Mouse (Mus musculus) spleen, adult 2 months (tissue): Measurements from ENCODE around the gene Angel2. TPM values are rescaled to one million over a fixed set of nuclear protein-coding genes. Genes with fewer than 3 reads are reported as not detected.

Source experiments
- DNase-seq, 2 experiments: peaks; one replicate each; pipeline versions ENCODE4 v3.0.0 to v3.0.0-alpha.2; 2012 to 2021; ENCODE audit warnings: low spot score in 2 of 2, low read depth in 1 of 2
- H3K27ac ChIP-seq: fragments of 200-500 bp; 2 replicates; pipeline ENCODE4 v1.5.1; 2012; ENCODE audit warnings: low read length, inconsistent platforms; ENCODE audit not compliant: insufficient read depth
- H3K27me3 ChIP-seq: fragments of 200-500 bp; 2 replicates; pipeline ENCODE4 v1.6.1; 2012; ENCODE audit warnings: mild to moderate bottlenecking, moderate library complexity, low read length, inconsistent platforms; ENCODE audit not compliant: control insufficient read depth, insufficient read depth
- H3K36me3 ChIP-seq: fragments of 200-500 bp; 2 replicates; pipeline ENCODE4 v1.6.1; 2012; ENCODE audit warnings: mild to moderate bottlenecking, low read length, inconsistent platforms; ENCODE audit not compliant: control insufficient read depth, insufficient read depth
- H3K4me1 ChIP-seq: fragments of 200-500 bp; 2 replicates; pipeline ENCODE4 v1.6.1; 2011; ENCODE audit warnings: inconsistent platforms; ENCODE audit not compliant: control insufficient read depth, insufficient read depth, insufficient read length
- H3K4me3 ChIP-seq: fragments of 200-500 bp; 2 replicates; pipeline ENCODE4 v1.5.1; 2011; ENCODE audit warnings: mild to moderate bottlenecking, inconsistent platforms; ENCODE audit not compliant: insufficient read depth, insufficient read length; ENCODE audit errors: extremely low read depth
- CTCF ChIP-seq: fragments of 200-500 bp; IDR thresholded peaks from 2 replicates; pipeline ENCODE4 v1.5.1; 2011; ENCODE audit warnings: mild to moderate bottlenecking, inconsistent platforms; ENCODE audit not compliant: insufficient read depth, insufficient read length, insufficient replicate concordance; ENCODE audit errors: extremely low read depth
- POLR2A ChIP-seq: fragments of 200-500 bp; IDR thresholded peaks from 2 replicates; pipeline ENCODE4 v1.6.1; 2011; ENCODE audit warnings: low read depth, low read length, inconsistent platforms
- WGBS: fragments of 180-500 bp; shearing (Covaris S2); methylation state at CpG from one replicate; pipeline ENCODE4 v1.1.7; 2018; 5-methylcytosine and 5-hydroxymethylcytosine counted together
- polyA plus RNA-seq: library from polyadenylated mRNA; depleted of rRNA; stranded (reverse); fragments of >200 nt; gene quantifications from 2 replicates; pipeline ENCODE4 v1.2.3, GENCODE M21; 2012

Gene Angel2
- polyA plus RNA-seq, 1 experiment, result 20.2 TPM

GRCm38 (mm10) chr1:190953009-190953408 is 28.1 kb downstream of the Angel2 start:
- no peak overlapping the region for H3K4me3 ChIP-seq
- H3K4me1 ChIP-seq, result no peaks in the 10 kb centered on the region
- no peak overlapping the region for H3K27ac ChIP-seq
- H3K36me3 ChIP-seq, result no peaks in the 10 kb centered on the region
- no peak for DNase-seq
- WGBS, result 82% methylated on average over 3 of the region's 3 CpGs
- no peaks in the 10 kb centered on the region for H3K27me3 ChIP-seq
- TF ChIP-seq POLR2A (no peak), CTCF (no peak)

- DNase-seq, result no peak
- H3K4me1 ChIP-seq, result no peaks in the 10 kb centered on the region
- no peaks in the 10 kb centered on the region for H3K36me3 ChIP-seq
- H3K4me3 ChIP-seq, result no peak overlapping the region
- TF ChIP-seq CTCF (no peak), POLR2A (no peak)
- H3K27ac ChIP-seq, result no peak overlapping the region
- H3K27me3 ChIP-seq, result no peaks in the 10 kb centered on the region
- WGBS, result 80% methylated on average over 5 of the region's 5 CpGs
Measured at GRCm38 (mm10) chr1:190958821-190959220, 33.9 kb downstream of the Angel2 start.

GRCm38 (mm10) chr1:190962760-190963159 is 37.8 kb downstream of the Angel2 start:
- TF ChIP-seq CTCF (no peak), POLR2A (no peak)

GRCm38 (mm10) chr1:190964992-190965780 is 40.3 kb downstream of the Angel2 start:
- WGBS, result 83% methylated on average over 15 of the region's 15 CpGs
- Histone ChIP-seq H3K27me3 (no peaks in the 10 kb centered on the region), H3K27ac (no peak overlapping the region), H3K4me1 (no peaks in the 10 kb centered on the region), H3K4me3 (no peak overlapping the region), H3K36me3 (no peaks in the 10 kb centered on the region)
- no peak for TF ChIP-seq POLR2A
- no peak for TF ChIP-seq CTCF
- DNase-seq, result no peak

More at GRCm38 (mm10) chr1:190962760-190963159, 37.8 kb downstream of the Angel2 start:
- Histone ChIP-seq H3K4me3 (no peak overlapping the region), H3K4me1 (no peaks in the 10 kb centered on the region), H3K27me3 (no peaks in the 10 kb centered on the region), H3K36me3 (no peaks in the 10 kb centered on the region), H3K27ac (no peak overlapping the region)
- 95% methylated on average over 3 of the region's 3 CpGs for WGBS
- DNase-seq, result no peak

GRCm38 (mm10) chr1:190968010-190968409 is 43.1 kb downstream of the Angel2 start:
- Histone ChIP-seq H3K27ac (no peak overlapping the region), H3K36me3 (no peaks in the 10 kb centered on the region), H3K4me3 (no peak overlapping the region), H3K27me3 (no peaks in the 10 kb centered on the region), H3K4me1 (no peaks in the 10 kb centered on the region)
- whole genome bisulfite sequencing, result 93% methylated on average over 7 of the region's 7 CpGs
- no peak for DNase-seq
- TF ChIP-seq CTCF (no peak), POLR2A (no peak)

GRCm38 (mm10) chr1:190971708-190972610 is 47.0 kb downstream of the Angel2 start:
- DNase-seq, result no peak
- TF ChIP-seq CTCF (no peak), POLR2A (no peak)
- WGBS, result 67% methylated on average over 14 of the region's 14 CpGs
- no peaks in the 10 kb centered on the region for H3K27me3 ChIP-seq
- no peak overlapping the region for H3K4me3 ChIP-seq
- no peaks in the 10 kb centered on the region for H3K4me1 ChIP-seq
- no peaks in the 10 kb centered on the region for H3K36me3 ChIP-seq
- no peak overlapping the region for H3K27ac ChIP-seq

- 60% methylated on average over 7 of the region's 7 CpGs for WGBS
- TF ChIP-seq POLR2A, result no peak
- no peak for TF ChIP-seq CTCF
- no peak for DNase-seq
Measured at GRCm38 (mm10) chr1:190972612-190973192, 47.8 kb downstream of the Angel2 start.

More at GRCm38 (mm10) chr1:190972612-190973192, 47.8 kb downstream of the Angel2 start:
- Histone ChIP-seq H3K36me3 (no peaks in the 10 kb centered on the region), H3K27ac (no peak overlapping the region), H3K27me3 (no peaks in the 10 kb centered on the region; the same call in 1 of the 2 replicates), H3K4me1 (no peaks in the 10 kb centered on the region), H3K4me3 (no peak overlapping the region)
